Mouse (Mus musculus): ENCODE measurements around the gene Evi5l.

- TF ChIP-seq ZC3H11A (IDR thresholded peaks at IDR 0.05; ENCODE audit: borderline replicate concordance, low read depth, low read length) (no peak), CHD2 (IDR thresholded peaks at IDR 0.05; ENCODE audit: low read depth, low read length) (no peak), HCFC1 (IDR thresholded peaks at IDR 0.05; ENCODE audit: borderline replicate concordance, insufficient read depth, low read length) (no peak), ZNF384 (IDR thresholded peaks at IDR 0.05; ENCODE audit: low read depth, low read length) (no peak)
These were observed 6.1 kb downstream of the Evi5l start for GRCm38 (mm10) chr8:4172486-4172885.

All from ES-E14 (cell line).